Mouse (Mus musculus): Measurements from ENCODE around the gene Pheta1. TPM values are rescaled to one million over a fixed set of nuclear protein-coding genes. Genes with fewer than 3 reads are reported as not detected.
A peak's percentile ranks its signal among the peaks of the same experiment; 100 is the strongest.

Gene Pheta1
- polyA plus RNA-seq, 1 experiment from 2014 or later, result 10.8 TPM

DNA sequence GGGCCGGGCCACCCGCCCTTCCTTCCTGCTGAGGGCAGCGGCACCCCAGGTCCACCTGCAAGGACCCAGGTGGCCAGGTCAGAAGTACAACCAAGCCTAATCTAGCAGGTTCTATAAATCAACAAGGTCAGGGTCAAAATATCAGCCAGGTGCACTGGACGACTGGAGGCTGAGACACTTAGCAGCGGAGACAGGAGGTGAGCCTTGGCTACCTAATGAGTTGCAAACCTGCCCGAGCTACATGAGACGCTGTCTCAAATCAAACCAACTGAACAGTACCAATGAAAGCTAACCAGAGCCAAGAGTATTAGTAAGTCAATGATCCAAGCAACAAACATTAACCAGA lies 9.7 kb upstream of the Pheta1 start:
- Histone ChIP-seq H3K4me3 (ENCODE audit: control insufficient read depth in 1 of 2, insufficient read depth in 1 of 2, low read depth in 1 of 2, low read length in 2 of 2) (peak overlapping the region; percentile 50 to 90; a peak in 3 of 4 replicates), H3K27me3 (ENCODE audit: control insufficient read depth, insufficient read depth, low read length) (peaks cover 6% of the 10 kb centered on the region), H3K9me3 (ENCODE audit: control insufficient read depth, low read length) (no peaks in the 10 kb centered on the region), H3K27ac (replicated peaks in 1 of 2; ENCODE audit: control insufficient read depth in 1 of 2, insufficient read depth in 1 of 2, low read depth in 2 of 2, low read length in 2 of 2) (peak overlapping the region; percentile 15 to 87; a peak in 3 of 4 replicates), H3K4me2 (ENCODE audit: low read length) (peak overlapping the region; percentile 80), H3K9ac (ENCODE audit: low read length) (peak overlapping the region; percentile 69), H3K36me3 (ENCODE audit: control insufficient read depth, insufficient read depth, low read length) (no peaks in the 10 kb centered on the region), H3K4me1 (ENCODE audit: control insufficient read depth in 2 of 2, insufficient read depth in 2 of 2, low read length in 2 of 2) (peaks cover 30 to 40% of the 10 kb centered on the region in 2 experiments)
- WGBS, result 35% methylated on average over 7 of the region's 7 CpGs
- no peak for ATAC-seq (ENCODE audit: insufficient number of reproducible peaks, insufficient read depth, low FRiP score, low read depth)

DNA sequence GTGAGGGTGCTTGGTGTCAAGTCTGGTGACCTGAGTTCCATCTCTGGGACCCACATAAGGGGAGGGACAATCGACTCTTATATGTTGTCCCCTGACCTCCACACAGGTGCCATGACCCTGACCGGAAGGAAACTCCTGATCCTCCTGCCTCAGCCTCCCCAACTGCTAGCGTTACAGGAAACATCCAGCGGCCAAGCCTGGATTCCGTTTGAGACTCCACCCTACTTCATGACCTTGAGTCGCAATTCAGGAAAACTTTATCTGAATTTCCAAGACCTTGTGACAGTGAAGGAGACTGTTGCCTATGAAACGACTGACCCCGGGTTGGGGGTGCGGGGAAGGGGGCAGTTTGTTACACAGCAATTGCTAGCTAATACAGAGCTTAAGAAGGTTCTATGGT lies 7.3 kb upstream of the Pheta1 start:
- Histone ChIP-seq H3K36me3 (ENCODE audit: control insufficient read depth, insufficient read depth, low read length) (no peaks in the 10 kb centered on the region), H3K9me3 (ENCODE audit: control insufficient read depth, low read length) (no peaks in the 10 kb centered on the region), H3K27me3 (ENCODE audit: control insufficient read depth, insufficient read depth, low read length) (peaks cover 12% of the 10 kb centered on the region), H3K4me2 (ENCODE audit: low read length) (no peak overlapping the region), H3K4me1 (ENCODE audit: control insufficient read depth in 2 of 2, insufficient read depth in 2 of 2, low read length in 2 of 2) (peaks cover 13 to 27% of the 10 kb centered on the region in 2 experiments), H3K4me3 (ENCODE audit: control insufficient read depth in 1 of 2, insufficient read depth in 1 of 2, low read depth in 1 of 2, low read length in 2 of 2) (no peak overlapping the region), H3K27ac (replicated peaks in 1 of 2; ENCODE audit: control insufficient read depth in 1 of 2, insufficient read depth in 1 of 2, low read depth in 2 of 2, low read length in 2 of 2) (no peak overlapping the region), H3K9ac (ENCODE audit: low read length) (no peak overlapping the region)
- ATAC-seq (ENCODE audit: insufficient number of reproducible peaks, insufficient read depth, low FRiP score, low read depth), result no peak
- WGBS, result 90% methylated on average over 9 of the region's 9 CpGs

DNA sequence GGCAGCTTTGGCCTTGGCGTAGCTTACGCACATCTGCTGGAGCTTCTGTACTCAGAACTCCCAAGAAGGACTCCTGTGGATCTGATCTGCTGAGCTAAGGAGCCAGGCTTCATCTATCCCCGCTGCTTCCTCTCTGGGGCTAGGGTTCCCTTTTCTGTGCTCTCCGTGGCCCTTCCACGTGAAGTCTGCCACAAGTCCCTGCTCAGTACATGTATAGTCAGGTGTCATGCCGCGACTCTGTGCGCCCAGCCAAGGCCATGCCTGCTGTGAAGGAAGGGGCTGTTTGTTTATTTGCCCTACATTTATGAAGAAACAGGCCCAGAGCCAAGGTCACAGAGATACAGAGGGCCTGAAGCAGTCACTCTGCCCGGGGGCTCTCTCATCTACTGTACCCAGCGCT lies 6.8 kb upstream of the Pheta1 start:
- no peaks in the 10 kb centered on the region for H3K36me3 ChIP-seq (ENCODE audit: control insufficient read depth, insufficient read depth, low read length)
- H3K4me1 ChIP-seq (ENCODE audit: control insufficient read depth in 2 of 2, insufficient read depth in 2 of 2, low read length in 2 of 2), result peaks cover 13 to 27% of the 10 kb centered on the region in 2 experiments
- WGBS, result 47% methylated on average over 10 of the region's 10 CpGs
- peak overlapping the region; percentile 90 for H3K4me2 ChIP-seq (ENCODE audit: low read length)
- no peaks in the 10 kb centered on the region for H3K9me3 ChIP-seq (ENCODE audit: control insufficient read depth, low read length)
- H3K9ac ChIP-seq (ENCODE audit: low read length), result no peak overlapping the region
- 0 out of 4 replicates have a peak overlapping the region, but pooled peaks of 1 of the 2 experiments have one; percentile 19 for H3K27ac ChIP-seq (replicated peaks in 1 of 2; ENCODE audit: control insufficient read depth in 1 of 2, insufficient read depth in 1 of 2, low read depth in 2 of 2, low read length in 2 of 2)
- no peak overlapping the region for H3K4me3 ChIP-seq (ENCODE audit: control insufficient read depth in 1 of 2, insufficient read depth in 1 of 2, low read depth in 1 of 2, low read length in 2 of 2)
- peaks cover 12% of the 10 kb centered on the region for H3K27me3 ChIP-seq (ENCODE audit: control insufficient read depth, insufficient read depth, low read length)
- ATAC-seq (ENCODE audit: insufficient number of reproducible peaks, insufficient read depth, low FRiP score, low read depth), result no peak

DNA sequence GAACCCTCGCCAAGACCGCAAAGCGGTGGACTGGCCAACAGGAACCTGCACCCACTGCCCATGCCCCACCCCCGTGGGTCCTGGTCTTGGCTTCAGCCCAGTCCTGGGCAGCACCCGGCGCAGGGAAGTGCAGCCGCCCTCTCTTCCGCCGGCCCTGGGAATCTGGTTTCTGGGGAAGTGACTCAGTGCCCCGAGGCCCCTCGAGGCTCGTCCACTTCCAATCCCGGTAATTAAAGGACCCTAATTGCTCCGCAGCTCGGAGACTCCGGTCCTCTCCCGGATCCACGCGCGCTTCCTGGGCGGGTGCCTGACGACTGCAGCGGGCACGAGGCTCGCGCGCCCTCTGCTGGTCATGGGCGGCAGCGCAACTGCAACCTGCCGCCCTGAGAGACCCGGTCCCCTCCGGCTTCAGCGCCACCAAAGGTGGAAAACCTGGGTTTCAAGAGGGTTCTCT lies 6.1 kb upstream of the Pheta1 start:
- H3K27me3 ChIP-seq (ENCODE audit: control insufficient read depth, insufficient read depth, low read length), result peaks cover 12% of the 10 kb centered on the region
- WGBS, result under 1% methylated on average over 33 of the region's 33 CpGs
- H3K36me3 ChIP-seq (ENCODE audit: control insufficient read depth, insufficient read depth, low read length), result no peaks in the 10 kb centered on the region
- H3K4me2 ChIP-seq (ENCODE audit: low read length), result peak overlapping the region; percentile 90
- peak overlapping the region; percentile 49 to 61 for H3K4me3 ChIP-seq (ENCODE audit: control insufficient read depth in 1 of 2, insufficient read depth in 1 of 2, low read depth in 1 of 2, low read length in 2 of 2)
- ATAC-seq (ENCODE audit: insufficient number of reproducible peaks, insufficient read depth, low FRiP score, low read depth), result peak; percentile 24
- H3K9ac ChIP-seq (ENCODE audit: low read length), result peak overlapping the region; percentile 71
- H3K4me1 ChIP-seq (ENCODE audit: control insufficient read depth in 2 of 2, insufficient read depth in 2 of 2, low read length in 2 of 2), result peaks cover 12 to 27% of the 10 kb centered on the region in 2 experiments
- no peaks in the 10 kb centered on the region for H3K9me3 ChIP-seq (ENCODE audit: control insufficient read depth, low read length)
- 0 out of 4 replicates have a peak overlapping the region, but pooled peaks of 1 of the 2 experiments have one; percentile 19 for H3K27ac ChIP-seq (replicated peaks in 1 of 2; ENCODE audit: control insufficient read depth in 1 of 2, insufficient read depth in 1 of 2, low read depth in 2 of 2, low read length in 2 of 2)

DNA sequence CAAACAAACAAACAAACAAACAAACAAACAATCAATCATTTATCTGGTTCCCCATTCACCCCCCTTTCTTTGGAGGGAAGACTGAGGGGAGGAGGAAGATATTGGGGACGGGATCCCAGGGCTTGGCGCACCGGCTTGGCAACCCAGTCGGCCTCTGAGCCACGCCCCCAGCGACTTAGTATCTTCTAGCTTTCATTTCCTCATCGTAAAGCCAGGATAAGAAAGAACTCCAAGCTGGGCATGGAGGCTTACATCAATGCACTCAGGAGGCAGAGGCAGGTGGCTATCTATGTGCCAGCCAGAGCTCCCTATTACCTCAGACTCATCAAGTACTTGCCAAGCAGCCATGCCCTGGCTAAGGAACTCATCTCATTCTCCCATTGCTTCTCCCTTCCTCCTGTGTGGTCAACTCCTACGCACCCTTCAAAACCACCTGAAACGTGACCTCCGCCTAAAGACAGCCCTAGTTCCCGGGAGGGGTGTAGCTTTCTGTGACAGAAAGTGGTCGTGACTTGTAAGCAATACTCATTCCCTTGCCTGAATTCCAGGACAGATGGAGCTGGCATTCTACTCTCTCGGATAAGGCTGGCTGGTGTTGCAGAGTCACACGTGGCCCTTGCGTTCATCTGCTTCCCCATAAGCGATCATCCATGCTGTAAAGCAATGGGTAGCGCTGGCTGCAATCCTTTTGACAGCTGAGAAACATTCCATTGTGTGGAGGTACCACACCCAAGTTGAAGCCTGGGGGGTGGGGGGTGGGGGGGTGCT lies 5.5 kb upstream of the Pheta1 start:
- Histone ChIP-seq H3K4me3 (ENCODE audit: control insufficient read depth in 1 of 2, insufficient read depth in 1 of 2, low read depth in 1 of 2, low read length in 2 of 2) (peak overlapping the region; percentile 49 to 61; a peak in 3 of 4 replicates), H3K27me3 (ENCODE audit: control insufficient read depth, insufficient read depth, low read length) (peaks cover 12% of the 10 kb centered on the region), H3K36me3 (ENCODE audit: control insufficient read depth, insufficient read depth, low read length) (no peaks in the 10 kb centered on the region), H3K9ac (ENCODE audit: low read length) (0 out of 2 replicates have a peak overlapping the region, but pooled peaks have one; percentile 5), H3K4me1 (ENCODE audit: control insufficient read depth in 2 of 2, insufficient read depth in 2 of 2, low read length in 2 of 2) (peaks cover 10 to 23% of the 10 kb centered on the region in 2 experiments), H3K9me3 (ENCODE audit: control insufficient read depth, low read length) (no peaks in the 10 kb centered on the region), H3K4me2 (ENCODE audit: low read length) (peak overlapping the region; percentile 90), H3K27ac (replicated peaks in 1 of 2; ENCODE audit: control insufficient read depth in 1 of 2, insufficient read depth in 1 of 2, low read depth in 2 of 2, low read length in 2 of 2) (no peak overlapping the region)
- no peak for ATAC-seq (ENCODE audit: insufficient number of reproducible peaks, insufficient read depth, low FRiP score, low read depth)
- WGBS, result 13% methylated on average over 17 of the region's 17 CpGs

DNA sequence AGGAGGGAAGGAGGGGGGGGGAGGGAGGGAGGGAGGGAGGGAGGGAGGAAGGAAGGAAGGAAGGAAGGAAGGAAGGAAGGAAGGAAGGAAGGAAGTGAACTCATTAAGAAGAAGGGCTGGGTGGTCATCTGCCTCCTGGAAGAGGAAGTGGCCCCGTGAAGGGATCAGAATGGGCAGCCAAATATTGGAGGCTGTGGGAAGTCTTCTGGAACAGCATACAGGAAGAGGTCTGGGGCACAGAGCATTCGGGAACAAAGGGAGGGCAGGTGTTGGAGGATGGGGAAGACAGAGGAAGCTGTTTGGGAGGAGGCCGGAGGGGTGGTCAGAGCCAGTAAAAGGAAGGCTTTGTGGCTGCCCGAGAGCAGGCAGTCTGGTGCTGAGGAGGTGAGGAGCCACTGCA lies 3.4 kb upstream of the Pheta1 start:
- H3K9me3 ChIP-seq (ENCODE audit: control insufficient read depth, low read length), result no peaks in the 10 kb centered on the region
- H3K27ac ChIP-seq (replicated peaks in 1 of 2; ENCODE audit: control insufficient read depth in 1 of 2, insufficient read depth in 1 of 2, low read depth in 2 of 2, low read length in 2 of 2), result no peak overlapping the region
- H3K36me3 ChIP-seq (ENCODE audit: control insufficient read depth, insufficient read depth, low read length), result no peaks in the 10 kb centered on the region
- peaks cover 12% of the 10 kb centered on the region for H3K27me3 ChIP-seq (ENCODE audit: control insufficient read depth, insufficient read depth, low read length)
- 27% methylated on average over 4 of the region's 4 CpGs for WGBS
- H3K4me3 ChIP-seq (ENCODE audit: control insufficient read depth in 1 of 2, insufficient read depth in 1 of 2, low read depth in 1 of 2, low read length in 2 of 2), result no peak overlapping the region
- H3K4me2 ChIP-seq (ENCODE audit: low read length), result no peak overlapping the region
- no peak for ATAC-seq (ENCODE audit: insufficient number of reproducible peaks, insufficient read depth, low FRiP score, low read depth)
- H3K4me1 ChIP-seq (ENCODE audit: control insufficient read depth in 2 of 2, insufficient read depth in 2 of 2, low read length in 2 of 2), result peaks cover 14 to 27% of the 10 kb centered on the region in 2 experiments
- no peak overlapping the region for H3K9ac ChIP-seq (ENCODE audit: low read length)

DNA sequence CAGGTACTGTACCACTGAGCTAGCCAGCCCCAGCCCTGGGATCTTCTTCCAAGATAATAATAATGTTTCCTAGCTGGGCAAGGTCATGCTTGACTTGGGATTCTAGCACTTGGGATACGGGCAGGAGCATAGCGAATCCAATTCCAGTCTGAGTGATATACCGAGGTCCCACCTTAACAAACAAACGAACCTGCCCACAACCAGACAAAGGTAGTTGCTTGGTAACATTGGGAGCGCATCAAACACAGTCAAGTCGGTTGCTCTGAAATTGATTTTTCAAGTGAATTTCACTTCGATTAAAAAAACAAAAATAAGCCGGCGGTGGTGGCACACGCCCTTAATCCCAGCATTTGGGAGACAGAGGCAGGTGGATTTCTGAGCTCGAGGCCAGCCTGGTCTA lies 2.5 kb upstream of the Pheta1 start:
- H3K9me3 ChIP-seq (ENCODE audit: control insufficient read depth, low read length), result no peaks in the 10 kb centered on the region
- peaks cover 12% of the 10 kb centered on the region for H3K27me3 ChIP-seq (ENCODE audit: control insufficient read depth, insufficient read depth, low read length)
- no peak for ATAC-seq (ENCODE audit: insufficient number of reproducible peaks, insufficient read depth, low FRiP score, low read depth)
- H3K27ac ChIP-seq (replicated peaks in 1 of 2; ENCODE audit: control insufficient read depth in 1 of 2, insufficient read depth in 1 of 2, low read depth in 2 of 2, low read length in 2 of 2), result no peak overlapping the region
- H3K4me3 ChIP-seq (ENCODE audit: control insufficient read depth in 1 of 2, insufficient read depth in 1 of 2, low read depth in 1 of 2, low read length in 2 of 2), result no peak overlapping the region
- no peak overlapping the region for H3K4me2 ChIP-seq (ENCODE audit: low read length)
- H3K4me1 ChIP-seq (ENCODE audit: control insufficient read depth in 2 of 2, insufficient read depth in 2 of 2, low read length in 2 of 2), result peaks cover 20 to 37% of the 10 kb centered on the region in 2 experiments
- 73% methylated on average over 11 of the region's 11 CpGs for WGBS
- H3K36me3 ChIP-seq (ENCODE audit: control insufficient read depth, insufficient read depth, low read length), result peaks cover 3% of the 10 kb centered on the region
- H3K9ac ChIP-seq (ENCODE audit: low read length), result no peak overlapping the region
